Mouse (Mus musculus): ENCODE data around the gene Tmem160. TPM values are rescaled to one million over a fixed set of nuclear protein-coding genes. Genes with fewer than 3 reads are reported as not detected.

Tmem160 gene
- polyA plus RNA-seq, 1 experiment, result 111 TPM

DNA sequence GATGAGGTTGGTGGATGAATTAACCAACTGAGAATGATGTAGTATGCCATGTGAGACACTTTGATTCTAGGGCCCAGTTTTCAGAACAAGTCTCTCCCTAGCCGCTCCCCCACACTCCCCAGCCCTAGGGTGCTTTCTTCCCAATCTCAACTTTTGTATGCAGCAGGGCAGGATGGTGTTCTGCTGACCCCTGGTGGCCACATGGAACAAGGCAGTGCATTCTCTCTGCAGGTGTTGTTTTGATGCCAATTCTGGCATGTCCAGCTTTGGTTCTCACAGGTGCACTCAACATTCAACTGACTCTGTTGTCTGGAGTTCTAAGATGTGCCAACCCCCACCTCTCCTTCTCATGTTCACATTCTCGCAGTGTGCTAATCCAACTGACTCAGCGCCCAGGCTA, 39.2 kb downstream of the Tmem160 start:
- DNase-seq (ENCODE audit: low read depth), result no peak

DNA sequence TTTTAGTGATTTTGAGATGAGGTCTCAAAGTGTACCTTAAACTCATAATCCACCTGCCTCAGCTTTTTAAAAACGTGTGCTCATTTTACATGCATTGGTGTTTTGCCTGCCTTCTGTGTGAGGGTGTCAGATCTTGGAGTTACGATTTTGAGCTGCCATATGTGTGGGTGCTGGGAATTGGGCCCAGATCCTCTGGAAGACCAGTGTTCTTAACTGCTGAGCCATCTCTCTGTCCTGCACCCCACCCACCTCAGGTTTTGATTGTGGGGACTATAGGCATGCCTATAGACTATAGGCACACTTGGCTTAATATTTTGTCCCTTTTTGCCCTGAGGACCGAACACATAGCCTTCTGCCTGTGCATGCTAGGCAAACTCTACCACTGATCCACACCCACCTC, 39.6 kb downstream of the Tmem160 start:
- DNase-seq (ENCODE audit: low read depth), result no peak

DNA sequence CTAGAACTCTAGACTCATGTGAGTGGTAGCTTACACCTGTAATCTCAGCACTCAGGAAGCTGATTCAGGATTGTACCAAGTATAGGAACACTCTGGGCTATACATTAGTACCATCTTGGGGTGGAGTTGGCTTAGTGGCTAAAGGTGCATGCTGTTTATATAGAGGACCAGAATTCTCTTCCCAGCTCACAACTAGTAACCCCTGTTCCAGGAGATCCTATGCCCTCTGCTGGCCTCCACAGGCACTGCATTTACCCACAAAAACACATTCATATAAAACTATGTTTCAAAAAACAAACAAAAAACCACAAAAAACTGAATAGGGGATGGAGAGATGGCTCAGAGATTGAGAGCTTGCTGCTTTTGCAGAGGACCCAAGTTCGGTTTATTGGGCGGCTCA, 40.8 kb downstream of the Tmem160 start:
- no peak for DNase-seq (ENCODE audit: low read depth)

DNA sequence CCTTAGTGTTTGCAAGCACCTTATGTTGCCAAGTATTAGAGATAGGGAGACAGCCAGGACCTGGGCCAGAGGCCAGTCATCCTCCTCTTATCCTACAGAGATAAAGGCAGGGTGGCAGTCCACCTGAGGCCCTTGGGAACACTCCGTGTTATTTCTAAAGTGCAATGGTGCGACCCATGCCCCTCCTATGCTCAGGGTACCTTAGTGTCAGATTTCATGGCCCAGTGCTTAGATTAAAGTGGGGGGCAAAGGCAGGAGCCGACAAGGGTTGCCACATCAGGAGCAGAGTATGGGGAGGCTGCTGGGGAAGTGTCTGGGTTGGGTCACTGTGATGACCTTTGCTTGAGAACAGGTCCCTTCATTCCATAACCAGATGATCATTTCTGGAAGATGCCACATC, 43.7 kb downstream of the Tmem160 start:
- no peak for DNase-seq (ENCODE audit: low read depth)

DNA sequence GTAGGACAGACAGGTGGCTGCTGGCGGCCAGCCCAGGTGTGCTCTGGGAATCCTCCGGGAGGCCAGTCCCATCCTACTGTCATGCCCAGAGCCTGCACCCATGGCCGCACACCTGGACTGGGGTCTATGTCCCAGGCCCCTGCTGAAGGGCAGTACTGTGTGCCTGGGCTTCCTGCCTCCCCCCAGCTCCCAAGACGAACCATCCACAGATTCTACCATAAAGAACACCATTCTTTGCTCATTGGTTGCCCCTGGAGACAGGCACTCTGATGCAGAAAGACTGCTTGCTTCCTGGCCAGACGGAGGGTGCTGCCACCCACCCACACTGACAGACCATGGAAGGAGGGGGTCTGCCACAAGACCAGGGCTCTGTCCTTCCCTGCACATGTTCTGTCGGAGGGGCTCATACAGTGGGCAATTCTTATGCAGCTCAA, 47.1 kb downstream of the Tmem160 start:
- DNase-seq (ENCODE audit: low read depth), result no peak

DNA sequence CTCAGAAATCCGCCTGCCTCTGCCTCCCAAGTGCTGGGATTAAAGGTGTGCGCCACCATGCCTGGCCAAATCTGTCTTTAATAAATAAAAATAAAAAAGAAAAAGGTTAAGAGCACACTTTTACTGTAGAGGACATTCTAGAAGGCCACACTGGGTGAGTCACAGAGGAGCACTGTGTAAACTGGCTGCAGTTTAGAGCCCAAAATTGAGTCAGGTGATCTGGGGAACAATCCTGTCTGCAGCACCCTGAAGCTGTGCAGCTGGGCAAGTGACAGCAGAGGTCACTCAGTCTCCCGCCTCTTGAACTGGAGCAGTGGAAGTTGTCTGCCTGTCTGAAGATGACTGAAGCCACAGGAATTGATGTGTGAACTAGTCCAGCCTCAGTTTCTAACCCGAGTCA, 49.0 kb downstream of the Tmem160 start:
- DNase-seq (ENCODE audit: low read depth), result no peak

DNA sequence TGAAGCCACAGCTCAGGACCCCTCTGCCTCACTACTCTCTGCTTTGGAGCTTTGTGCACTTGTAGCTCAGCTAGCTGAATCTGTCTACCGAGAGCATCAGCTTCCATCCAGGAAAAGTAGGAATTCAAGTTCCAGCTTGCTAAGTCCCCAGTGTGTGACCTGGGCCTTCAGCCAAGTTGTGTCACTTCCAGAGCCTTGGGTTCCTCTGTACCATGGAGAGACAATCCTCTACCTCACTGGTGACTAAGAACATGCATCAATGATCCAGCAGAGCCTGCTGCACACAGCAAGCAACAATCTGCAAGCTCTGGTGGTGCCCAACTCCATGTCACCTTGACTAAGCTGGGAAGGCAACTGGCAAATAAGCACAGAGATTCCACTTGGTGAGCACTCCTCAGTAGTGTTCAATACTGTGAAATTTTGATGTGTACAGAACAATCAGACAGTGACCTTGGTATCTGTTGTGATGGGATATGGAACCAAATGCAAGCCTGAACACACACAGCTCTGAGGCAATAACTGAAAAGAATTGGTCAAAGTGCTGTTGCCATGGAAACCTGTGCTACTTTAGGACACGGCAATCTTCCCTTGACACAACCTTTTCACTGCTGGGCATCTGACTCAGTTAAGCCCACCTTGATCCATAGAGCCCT, 52.1 kb downstream of the Tmem160 start:
- no peak for DNase-seq (ENCODE audit: low read depth)

Other genes with a start within 250 kb of the Tmem160 start
- gene Dhx34, start 230.7 kb upstream of the Tmem160 start, polyA plus RNA-seq (2012; rRNA removed), result 18.2 and 20.6 TPM in 2 replicates
- 0.62 and 0.90 TPM in 2 replicates for gene C5ar2, start 208.6 kb upstream of the Tmem160 start, polyA plus RNA-seq (2012; rRNA removed)
- gene C5ar1, start 193.2 kb upstream of the Tmem160 start, polyA plus RNA-seq (2012; rRNA removed), result 15.3 and 16.5 TPM in 2 replicates
- gene Inafm1, start 179.2 kb upstream of the Tmem160 start, polyA plus RNA-seq (2012; rRNA removed), result 37.4 and 49.1 TPM in 2 replicates
- gene Ccdc9, start 166.0 kb upstream of the Tmem160 start, polyA plus RNA-seq (2012; rRNA removed), result 35.3 and 37.7 TPM in 2 replicates
- 13.2 and 14.9 TPM in 2 replicates for gene Bbc3, start 144.4 kb upstream of the Tmem160 start, polyA plus RNA-seq (2012; rRNA removed)
- gene Sae1, start 65.0 kb upstream of the Tmem160 start, polyA plus RNA-seq (2012; rRNA removed), result 41.0 and 47.9 TPM in 2 replicates
- 26.9 and 30.1 TPM in 2 replicates for gene Zc3h4, start 51.9 kb upstream of the Tmem160 start, polyA plus RNA-seq (2012; rRNA removed)
- not detected in 2 replicates for gene Npas1, start 24.9 kb downstream of the Tmem160 start, polyA plus RNA-seq (2012; rRNA removed)
- gene Arhgap35, start 162.2 kb downstream of the Tmem160 start, polyA plus RNA-seq (2012; rRNA removed), result 19.2 and 20.2 TPM in 2 replicates
- gene Ceacam15, start 222.9 kb downstream of the Tmem160 start, polyA plus RNA-seq (2012; rRNA removed), result not detected in 2 replicates